Mouse (Mus musculus) thymus, postnatal 0 days (tissue): ENCODE data around the gene Slc6a13. TPM values are rescaled to one million over a fixed set of nuclear protein-coding genes. Genes with fewer than 3 reads are reported as not detected.

Experiments
- DNase-seq: peaks from one replicate; pipeline ENCODE4 v3.0.0-alpha.2; 2015; ENCODE audit warnings: low spot score
- polyA plus RNA-seq: library from polyadenylated mRNA; unstranded; fragments of >200 nt; fragmentation: Nextera tagmentation; extraction: Ambion mirVana; gene quantifications from 2 replicates; pipeline ENCODE4 v1.2.1, GENCODE M21; 2015

Slc6a13 gene
- polyA plus RNA-seq: 4.3 and 5.6 TPM in 2 replicates

DNA sequence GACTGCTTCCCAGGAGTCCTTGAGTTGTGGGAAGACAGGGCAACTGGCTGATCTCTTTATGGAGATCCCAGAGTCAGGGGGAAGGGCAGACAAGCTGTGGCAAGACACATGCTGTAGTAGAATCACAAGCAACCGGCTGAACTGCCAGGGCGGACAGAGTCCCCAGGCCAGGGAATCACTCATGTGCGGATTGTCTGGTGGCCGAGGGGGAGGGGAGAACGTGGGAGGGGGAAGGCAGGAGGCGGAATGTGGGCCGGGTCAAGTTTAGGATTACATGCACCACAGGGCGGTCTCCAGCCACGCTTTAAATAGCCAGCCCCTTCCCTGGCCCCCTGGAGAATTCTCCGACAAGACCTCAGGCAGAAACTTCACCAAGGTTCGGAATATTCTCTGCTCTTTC, at the start of gene Slc6a13:
TSS of gene Slc6a13 (plus strand) at position 274 of the 400 bp plus-strand sequence.
- DNase-seq: no peak

DNA sequence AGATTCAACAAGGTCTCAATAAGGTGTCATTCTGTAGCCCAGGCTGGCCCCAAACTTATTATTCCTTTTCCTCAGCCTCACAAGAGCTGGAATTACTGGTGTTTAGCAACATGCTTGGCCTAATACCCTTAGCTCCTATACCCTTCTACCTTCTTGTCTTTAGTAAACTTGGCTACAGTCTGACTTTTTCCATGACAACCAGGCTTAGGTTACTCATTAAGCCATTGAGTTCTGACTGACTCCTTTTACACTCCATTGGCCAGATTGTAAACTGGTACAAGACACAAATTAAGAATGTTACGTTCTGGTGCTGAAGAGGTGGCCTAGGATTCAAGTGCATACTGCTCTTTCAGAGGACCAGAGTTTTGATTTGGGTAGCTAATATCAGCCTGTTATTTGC, 49.6 kb upstream of the Slc6a13 start:
- DNase-seq: no peak

DNA sequence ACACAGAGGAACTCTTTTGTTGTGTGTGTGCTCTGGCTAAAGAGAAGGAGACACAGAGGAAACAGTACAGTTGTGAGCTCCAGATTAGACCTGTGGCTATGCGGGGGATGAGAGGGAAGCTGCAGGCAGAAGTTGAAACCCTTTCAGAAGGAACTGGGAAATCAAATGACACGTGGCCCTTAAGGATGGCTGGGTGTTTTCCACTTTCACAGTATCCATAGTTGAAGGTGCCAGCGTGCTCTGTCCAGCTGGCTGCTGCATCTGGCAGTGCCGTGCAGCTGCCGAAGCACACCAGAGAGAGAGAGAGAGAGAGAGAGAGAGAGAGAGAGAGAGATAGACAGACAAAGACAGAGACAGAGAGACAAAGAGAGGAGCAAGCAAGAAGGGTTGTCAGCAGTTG, 48.8 kb upstream of the Slc6a13 start:
- DNase-seq: no peak

DNA sequence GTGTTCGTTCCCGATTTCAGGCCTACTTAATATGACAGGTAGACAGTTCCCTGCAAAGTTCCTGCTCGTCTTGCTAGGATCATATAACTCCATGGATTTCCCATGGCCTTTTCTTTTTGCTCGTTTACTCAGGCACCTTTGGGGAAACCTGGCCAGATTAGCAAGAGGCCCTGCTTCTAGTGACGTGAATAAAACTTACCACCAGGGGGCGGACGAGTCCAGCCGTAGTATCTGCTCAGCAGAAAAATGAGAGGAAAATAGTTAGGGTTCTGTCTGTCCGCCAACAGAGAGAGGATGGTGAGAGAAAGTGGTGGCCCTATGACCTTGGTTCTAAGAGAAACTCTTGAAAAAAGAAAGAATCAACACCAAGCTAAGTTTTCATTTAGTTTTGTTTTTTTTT, 39.5 kb upstream of the Slc6a13 start:
- peak; percentile 75 for DNase-seq

DNA sequence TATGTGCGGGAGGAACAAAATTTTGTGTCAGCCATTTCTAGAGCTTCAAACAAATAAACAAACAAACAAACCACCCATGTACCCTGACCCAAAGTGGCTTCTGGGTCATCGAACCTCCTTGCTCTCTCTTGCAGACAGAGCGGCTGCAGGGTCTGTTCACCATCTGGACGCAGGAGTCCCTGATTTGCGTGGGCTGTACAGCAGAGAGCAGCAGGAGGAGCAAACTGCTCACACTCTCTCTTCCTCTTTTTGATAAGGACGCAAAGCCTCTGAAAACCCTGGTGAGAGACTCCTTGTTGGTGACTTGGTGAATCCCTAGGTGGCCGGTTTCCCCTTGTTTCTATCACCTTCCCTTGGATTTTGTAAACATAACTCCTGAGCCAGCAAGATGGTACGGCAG, 38.8 kb upstream of the Slc6a13 start:
- no peak for DNase-seq

DNA sequence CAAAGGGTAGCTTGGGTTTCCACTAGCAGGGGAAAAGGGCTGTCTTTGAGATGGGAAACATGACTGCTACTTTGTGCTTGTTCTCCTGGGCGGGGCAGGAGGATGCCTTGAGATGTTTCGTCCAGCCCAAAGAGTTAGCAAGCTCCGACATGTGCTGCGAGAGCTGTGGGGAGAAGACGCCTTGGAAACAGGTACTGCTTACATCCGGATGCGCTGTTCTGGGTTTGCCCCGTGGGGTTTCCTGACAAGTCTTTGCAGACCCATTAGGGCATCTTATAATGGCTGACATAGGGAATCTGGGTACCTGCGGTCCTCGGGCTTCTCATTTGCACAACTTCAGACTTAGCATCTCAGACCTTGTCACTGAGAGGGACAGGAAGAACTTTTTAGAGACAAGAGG, 38.0 kb upstream of the Slc6a13 start:
- no peak for DNase-seq

DNA sequence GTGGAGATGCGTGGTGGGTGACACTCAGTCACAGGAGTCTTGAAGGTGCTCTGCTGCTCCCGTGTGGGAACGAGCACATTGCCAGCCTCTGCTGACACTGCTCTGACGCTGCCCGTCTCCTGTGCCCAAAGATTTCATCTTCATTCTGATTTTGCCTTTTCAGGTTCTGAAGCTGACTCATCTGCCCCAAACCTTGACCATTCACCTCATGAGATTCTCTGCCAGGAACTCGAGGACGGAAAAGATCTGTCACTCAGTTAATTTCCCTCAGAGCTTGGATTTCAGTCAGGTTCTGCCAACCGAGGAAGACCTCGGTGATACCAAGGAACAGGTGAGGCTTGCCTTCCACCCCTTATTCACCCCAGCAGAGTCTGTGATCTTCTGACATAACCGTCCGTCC, 37.5 kb upstream of the Slc6a13 start:
- no peak for DNase-seq

DNA sequence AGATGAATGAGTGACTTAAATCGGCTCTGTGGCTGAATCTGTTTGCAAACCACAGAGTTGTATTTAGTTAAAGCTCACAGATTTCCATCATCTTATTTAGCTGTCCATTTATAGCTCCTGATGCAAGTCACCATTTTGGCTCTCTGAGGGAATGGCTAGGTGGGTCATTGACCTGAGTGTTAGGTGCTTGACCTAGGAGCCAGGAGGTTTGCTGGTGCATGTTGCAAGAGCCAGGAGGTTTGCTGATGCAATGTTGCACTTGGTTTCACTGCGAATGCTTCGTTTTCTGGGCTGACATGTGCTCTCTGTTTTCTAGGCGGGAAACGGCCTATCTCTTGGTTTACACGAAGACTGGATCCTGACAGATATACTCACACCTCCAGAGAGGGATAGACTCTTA, 29.9 kb upstream of the Slc6a13 start:
- no peak for DNase-seq

DNA sequence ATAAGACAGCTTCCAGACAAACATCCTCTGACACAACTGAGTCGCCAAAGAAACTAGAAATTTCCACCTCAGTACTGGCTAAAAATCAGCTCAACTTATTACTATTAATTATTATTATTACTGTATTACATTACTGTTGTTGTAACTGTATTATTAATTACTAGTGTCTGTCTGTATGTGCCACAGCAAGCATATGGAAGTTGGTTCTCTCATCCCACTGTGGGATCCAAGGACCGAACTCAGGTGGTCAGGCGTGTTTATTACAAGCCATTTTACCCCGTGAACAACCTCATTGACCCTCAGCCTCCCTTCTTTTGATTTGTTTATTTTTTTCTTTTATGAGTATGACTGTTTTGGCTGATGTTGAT, 28.3 kb upstream of the Slc6a13 start:
- no peak for DNase-seq

DNA sequence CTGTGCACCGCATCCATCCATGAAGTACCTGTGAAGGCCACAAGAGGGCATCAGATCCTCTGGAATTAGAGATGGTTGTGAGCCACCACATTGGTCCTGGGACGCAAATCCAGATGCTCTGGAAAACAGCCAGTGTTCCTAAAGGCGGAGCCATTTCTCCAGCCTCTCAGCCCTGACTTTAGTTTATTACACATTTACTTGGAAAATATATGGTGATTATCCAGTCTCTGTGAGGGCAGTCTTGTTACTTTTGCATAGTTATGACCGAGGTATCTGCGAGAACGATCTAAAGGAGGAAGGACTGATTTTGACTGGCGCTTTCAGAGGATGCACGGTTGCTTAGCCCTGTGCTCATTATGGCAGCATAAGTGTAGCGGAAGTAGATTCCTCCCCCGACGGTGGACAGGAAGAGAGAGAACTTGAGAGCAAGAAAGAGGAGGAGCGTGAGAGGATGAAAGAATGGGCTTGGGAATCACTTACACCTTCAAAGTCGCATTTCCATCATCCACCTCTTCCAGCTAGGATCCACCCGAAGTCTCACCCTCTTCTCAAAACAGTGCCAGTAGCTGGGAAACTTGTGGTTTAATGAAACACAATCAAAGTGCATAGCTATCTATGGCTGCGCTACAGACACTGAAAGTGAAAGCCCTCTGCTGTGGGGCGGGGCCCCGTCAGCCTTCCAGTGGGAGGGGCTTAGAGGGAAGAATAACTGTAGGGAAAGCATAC, 27.8 kb upstream of the Slc6a13 start:
- DNase-seq: peak; percentile 77

DNA sequence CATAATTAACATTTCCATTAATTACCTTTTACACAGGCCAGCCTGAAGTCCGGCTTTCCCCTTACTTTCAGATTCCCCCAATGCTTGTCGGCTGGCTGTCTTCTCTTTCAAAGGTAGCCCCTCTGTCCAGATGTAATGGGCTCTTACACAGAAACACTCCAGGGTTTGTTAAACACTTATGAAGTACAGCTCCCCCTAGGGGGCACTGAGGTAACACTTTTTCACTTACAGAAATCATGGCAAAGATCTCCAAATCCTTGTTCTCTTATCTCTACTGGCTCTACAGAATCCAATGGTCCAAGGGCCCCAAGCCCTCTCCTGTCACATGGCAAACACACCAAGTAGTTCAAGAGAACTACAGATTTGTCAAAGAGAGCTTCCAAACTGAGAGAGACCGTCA, 25.7 kb upstream of the Slc6a13 start:
- peak; percentile 75 for DNase-seq

DNA sequence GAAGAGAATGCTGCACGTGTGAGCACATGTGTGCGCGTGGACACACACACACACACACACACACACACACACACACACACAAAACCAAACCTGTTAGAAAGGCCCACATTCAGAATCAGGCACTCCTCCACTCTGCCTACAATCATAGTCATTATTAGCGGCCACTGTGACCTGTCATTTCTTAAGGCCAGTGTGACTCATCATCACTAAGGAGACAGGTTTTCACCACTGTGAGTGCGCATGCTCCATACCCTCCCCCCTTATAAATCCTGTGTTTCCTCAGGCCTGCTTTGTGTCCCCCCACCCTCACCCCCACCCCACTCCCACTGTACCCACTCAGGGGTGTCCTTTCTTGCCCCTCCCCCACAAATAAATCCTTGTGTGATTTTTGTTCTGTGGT, 15.9 kb upstream of the Slc6a13 start:
- DNase-seq: no peak

DNA sequence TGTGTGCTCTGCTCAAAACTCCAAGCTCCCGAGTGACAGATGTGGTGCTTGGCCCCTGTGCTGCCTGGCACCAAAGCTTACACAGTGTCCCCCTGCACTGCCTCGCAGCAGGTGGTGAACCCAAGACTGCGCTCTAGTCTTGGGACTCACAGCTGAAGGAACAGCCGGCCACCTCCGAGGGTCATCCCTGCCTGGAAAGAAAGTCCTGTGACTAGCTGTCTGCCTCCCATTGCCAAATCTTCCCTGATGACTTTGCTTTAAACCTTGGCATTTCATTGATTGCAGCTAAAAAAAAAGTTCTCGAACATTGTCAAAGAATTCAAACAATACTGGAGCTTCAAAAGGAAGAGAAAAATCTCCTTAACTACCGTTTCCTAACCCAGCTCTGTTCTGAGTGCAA, 710 bp upstream of the Slc6a13 start:
- no peak for DNase-seq

DNA sequence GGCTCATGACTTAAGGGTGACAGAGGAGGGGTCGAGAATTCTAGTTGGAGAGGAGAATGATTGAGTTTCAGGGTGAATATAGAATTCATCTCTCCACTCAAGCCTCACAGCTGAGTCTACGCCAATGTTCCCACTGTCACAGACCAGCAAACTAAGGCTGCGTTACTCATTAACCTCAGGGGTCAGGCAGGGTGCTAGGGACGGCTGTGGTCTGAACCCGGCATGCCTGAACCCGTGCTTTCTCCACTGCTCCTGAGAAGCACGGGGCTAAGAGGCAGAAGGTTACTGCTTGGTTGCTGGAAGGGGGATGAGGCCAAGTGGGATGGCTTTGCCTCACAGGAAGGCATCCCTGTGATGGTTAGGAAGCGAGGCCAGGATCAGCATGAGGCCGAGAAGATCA, 477 bp downstream of the Slc6a13 start:
- DNase-seq: no peak

DNA sequence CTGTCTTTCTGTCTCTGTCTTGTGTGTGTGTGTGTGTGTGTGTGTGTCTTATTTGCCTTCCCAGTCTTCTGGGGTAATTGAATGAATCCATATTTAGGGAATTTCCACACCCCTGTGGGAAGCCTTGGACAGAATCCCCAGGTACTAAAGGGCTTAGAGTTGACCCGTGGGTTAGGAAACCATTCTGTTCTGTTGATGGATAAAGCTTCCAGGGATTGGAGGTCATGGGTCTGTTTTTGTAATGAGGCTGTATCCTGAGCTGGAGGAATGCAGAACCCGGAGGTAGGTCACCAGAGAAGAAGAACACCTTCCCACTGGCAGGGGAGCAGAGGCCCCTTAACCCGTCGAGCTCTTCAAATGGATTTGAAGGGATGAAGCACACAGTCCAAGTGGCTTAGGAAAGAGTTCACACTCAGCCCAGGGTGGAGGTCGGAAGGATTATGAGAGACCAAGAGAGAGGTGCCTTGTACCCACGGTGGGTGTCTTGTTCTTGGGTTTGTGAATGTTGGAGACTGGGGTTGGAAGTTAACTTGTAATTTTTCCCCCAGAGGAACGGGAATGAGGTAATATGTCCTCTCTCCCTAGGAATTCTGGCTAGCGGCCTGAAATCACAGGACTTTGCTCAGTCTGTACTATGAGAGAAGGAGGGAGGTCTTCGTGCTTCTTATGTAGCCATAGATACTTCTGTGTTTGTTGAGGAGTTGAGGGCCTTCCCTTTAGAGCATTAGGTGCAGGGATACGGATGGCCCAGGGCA, 3.6 kb downstream of the Slc6a13 start:
- DNase-seq: no peak

DNA sequence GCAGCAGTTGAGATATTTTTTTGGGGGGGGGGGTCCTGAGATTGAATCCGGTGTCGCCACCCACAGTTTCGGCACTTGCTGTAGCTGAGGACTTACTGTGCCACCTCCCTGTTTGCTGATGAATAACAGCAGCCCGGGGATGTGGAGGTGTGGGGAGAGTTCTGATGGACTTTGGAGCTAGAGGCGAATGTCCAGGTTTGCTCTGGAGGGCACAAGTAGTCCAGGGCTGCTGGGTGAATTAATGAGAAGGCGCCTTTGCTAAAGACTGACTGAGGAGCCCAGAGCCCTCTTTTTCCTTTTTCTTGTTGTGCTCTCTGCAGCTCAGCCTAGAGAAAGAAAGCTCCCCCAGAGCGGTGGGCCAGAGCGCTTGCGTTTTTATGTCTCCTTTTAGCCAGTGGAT, 4.6 kb downstream of the Slc6a13 start:
- DNase-seq: no peak

DNA sequence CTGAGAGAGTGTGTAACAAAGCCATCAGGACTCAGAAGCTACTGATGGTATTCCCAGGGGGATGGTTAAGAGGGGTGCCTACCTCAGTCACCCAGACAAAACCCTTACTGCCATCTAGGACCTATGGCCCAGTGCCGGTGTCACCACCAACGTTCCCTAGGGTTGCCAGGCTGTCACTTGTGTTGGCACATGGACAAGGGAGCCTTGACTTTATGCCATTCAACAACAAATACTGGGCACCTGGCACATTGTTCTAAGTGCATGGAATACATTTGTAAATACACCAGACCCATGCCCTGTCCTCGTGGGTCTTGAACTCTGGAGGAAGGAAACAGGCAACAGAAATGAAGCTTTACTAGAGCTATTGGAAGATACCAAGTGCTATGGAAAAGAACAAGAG, 5.5 kb downstream of the Slc6a13 start:
- DNase-seq: no peak

DNA sequence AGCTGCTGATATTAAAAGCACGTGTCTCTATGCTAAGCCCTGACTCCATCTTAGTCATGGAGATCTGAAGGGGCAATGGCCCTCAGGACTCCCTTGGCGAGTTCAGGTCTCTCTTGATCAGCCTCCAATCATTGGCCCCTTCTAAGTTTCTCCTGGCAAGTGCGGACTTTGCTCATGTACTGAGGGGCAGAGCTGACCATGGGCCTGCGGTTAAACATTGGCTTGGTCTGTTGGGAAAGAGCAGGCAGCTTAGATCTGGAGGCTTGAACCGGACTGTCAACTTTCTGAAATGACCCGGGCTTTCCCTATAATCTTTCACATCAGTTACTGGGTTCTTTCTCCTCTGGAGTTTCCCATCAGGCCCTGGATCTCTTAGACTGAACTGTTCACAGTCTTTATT, 11.0 kb downstream of the Slc6a13 start:
- no peak for DNase-seq

DNA sequence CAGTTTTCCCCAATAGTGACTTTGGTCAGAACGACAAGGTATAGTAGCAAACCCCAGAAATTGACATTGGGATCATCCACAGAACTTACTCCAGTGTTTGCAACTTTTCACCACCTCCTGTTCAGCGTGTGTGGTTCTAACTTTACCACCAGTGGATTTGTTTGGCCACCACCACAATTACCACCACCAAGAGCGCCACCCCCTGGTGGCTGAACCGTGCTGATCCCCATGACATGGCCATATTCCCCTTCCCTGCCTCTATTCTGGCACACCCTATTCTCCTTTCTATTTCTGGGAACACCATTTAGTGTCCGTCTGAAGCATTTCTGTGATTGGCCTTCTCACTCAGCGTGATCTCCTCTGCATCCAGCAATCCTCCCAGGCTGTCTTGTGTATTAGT, 19.1 kb downstream of the Slc6a13 start:
- no peak for DNase-seq

DNA sequence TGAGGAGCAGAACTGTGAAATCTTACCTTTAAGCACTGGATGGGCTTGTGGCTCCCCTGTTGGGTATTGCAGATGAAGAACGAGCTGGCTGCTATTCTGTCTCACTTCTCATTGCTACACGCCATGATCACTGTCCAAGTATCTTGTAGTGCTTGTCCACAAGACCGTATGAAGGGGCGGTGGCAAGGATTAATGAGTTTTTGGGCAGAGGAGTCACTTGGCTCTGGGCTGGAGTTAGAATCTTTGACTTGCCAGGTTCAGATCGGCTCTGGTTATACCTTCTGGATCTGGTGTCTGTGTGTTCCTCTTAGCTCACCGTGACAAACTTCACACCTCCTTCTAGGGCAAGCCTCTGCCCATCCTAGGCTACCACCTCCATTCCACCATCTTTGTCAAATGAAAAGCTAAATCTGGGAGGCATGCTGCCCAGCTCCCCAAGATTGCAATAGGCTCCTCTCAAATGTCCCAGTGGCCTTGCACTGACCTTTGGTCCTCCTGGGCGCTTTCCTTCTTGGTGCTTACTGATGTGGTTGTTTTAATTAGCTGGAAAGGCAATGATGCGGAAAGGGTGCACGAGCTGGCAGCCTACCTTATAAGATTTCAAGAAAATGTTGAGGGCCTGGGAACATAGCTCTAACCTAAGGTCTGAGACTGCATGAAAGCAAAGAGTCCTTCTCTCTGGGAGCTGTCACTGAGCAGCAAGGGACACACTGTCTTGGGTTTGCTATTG, 22.5 kb downstream of the Slc6a13 start:
- no peak for DNase-seq

DNA sequence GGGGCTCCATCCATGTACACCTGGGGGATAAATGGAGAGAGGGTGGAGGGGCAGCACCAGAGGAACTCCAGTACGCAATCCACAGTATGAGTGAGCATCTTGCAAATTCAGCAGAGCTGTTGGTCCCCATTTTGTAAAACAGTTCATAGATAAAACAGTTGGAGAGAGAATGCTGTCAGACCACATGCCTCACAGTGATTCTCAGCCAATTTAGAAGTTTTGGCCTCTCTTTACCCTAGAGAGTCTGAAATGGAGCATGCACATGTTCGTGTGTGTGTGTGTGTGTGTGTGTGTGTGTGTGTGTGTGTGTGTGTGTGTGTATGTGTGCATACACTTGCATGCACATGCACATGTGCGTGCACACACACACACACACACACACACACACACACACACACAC, 25.3 kb downstream of the Slc6a13 start:
- DNase-seq: no peak

DNA sequence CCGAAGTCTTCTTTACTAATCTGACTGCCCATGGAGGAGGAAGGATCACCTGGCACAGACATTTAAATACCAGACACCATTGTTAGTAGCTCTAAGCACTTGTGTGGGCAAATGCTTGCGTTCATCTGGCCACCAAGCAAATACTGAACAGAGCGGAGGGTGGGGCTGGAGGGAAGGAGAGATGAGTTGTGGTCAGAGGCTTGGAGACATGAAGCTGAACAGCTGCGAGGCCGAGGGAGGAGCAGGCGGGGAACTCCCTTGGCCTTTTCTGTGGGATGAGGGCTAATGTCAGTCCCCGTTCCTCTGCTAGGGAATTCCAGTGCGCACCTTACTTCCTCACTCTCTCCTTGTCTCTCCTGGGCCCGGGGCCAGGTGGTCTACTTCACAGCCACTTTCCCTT, 25.7 kb downstream of the Slc6a13 start:
- DNase-seq: no peak
